Mouse (Mus musculus): ENCODE data around the gene Pole4. TPM values are rescaled to one million over a fixed set of nuclear protein-coding genes. Genes with fewer than 3 reads are reported as not detected.

The Pole4 gene
- 23.6 and 27.1 TPM in 2 replicates for polyA plus RNA-seq (2012; rRNA removed)

GRCm38 (mm10) chr6:82705221-82705620 is at the start of gene Pole4:
TSS of gene Pole4 (minus strand) at chr6:82705365.
- no peaks in the 10 kb centered on the region for H3K27me3 ChIP-seq (ENCODE audit: control insufficient read depth, insufficient read depth, low read length)
- DNase-seq (ENCODE audit: low read depth in 1 of 2, low spot score in 2 of 2): no peak
- TF ChIP-seq POLR2A (IDR thresholded peaks at IDR 0.05; ENCODE audit: low read depth, low read length): no peak
- no peak for TF ChIP-seq CTCF (IDR thresholded peaks at IDR 0.05; ENCODE audit: extremely low read depth, insufficient read depth, insufficient read length, insufficient replicate concordance)
- 82% methylated on average over 5 of the region's 5 CpGs for WGBS
- H3K4me3 ChIP-seq (ENCODE audit: extremely low read depth, insufficient read depth, insufficient read length): no peak within 1 kb of the TSS
- H3K4me1 ChIP-seq (ENCODE audit: control insufficient read depth, insufficient read depth, insufficient read length): no peaks in the 10 kb centered on the region
- H3K36me3 ChIP-seq (ENCODE audit: control insufficient read depth, insufficient read depth, low read length): no peaks in the 10 kb centered on the region
- H3K27ac ChIP-seq (ENCODE audit: insufficient read depth, low read length): no peak within 1 kb of the TSS

DNA sequence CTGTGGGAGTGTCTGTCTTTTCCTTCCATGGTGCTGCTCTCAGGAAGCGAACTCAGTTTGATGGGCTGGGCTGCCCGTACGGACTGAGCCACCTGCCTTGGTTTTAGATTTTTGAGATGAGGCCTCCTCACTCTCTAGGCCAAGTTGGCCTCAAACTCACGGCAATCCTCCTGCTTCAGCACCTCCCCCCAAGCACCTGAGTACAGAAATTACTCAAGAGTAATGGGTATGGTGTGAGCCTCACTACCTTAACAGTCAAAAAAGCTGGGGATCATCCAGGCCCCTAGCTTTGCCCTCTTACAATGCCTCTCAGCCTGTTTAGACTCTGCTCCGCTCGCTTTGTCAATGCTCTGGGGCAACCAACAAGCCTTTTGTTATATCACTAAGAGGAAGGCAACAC is 49.6 kb upstream of the Pole4 start:
- 95% methylated on average over 6 of the region's 6 CpGs for WGBS
- TF ChIP-seq POLR2A (IDR thresholded peaks at IDR 0.05; ENCODE audit: low read depth, low read length) (no peak), CTCF (IDR thresholded peaks at IDR 0.05; ENCODE audit: extremely low read depth, insufficient read depth, insufficient read length, insufficient replicate concordance) (no peak)
- Histone ChIP-seq H3K4me1 (ENCODE audit: control insufficient read depth, insufficient read depth, insufficient read length) (no peaks in the 10 kb centered on the region), H3K27ac (ENCODE audit: insufficient read depth, low read length) (no peak overlapping the region), H3K4me3 (ENCODE audit: extremely low read depth, insufficient read depth, insufficient read length) (no peak overlapping the region), H3K36me3 (ENCODE audit: control insufficient read depth, insufficient read depth, low read length) (no peaks in the 10 kb centered on the region), H3K27me3 (ENCODE audit: control insufficient read depth, insufficient read depth, low read length) (no peaks in the 10 kb centered on the region)
- no peak for DNase-seq (ENCODE audit: low read depth in 1 of 2, low spot score in 2 of 2)

- no peaks in the 10 kb centered on the region for H3K36me3 ChIP-seq (ENCODE audit: control insufficient read depth, insufficient read depth, low read length)
- 74% methylated on average over 14 of the region's 14 CpGs for WGBS
- no peak for TF ChIP-seq POLR2A (IDR thresholded peaks at IDR 0.05; ENCODE audit: low read depth, low read length)
- no peak for TF ChIP-seq CTCF (IDR thresholded peaks at IDR 0.05; ENCODE audit: extremely low read depth, insufficient read depth, insufficient read length, insufficient replicate concordance)
- H3K4me1 ChIP-seq (ENCODE audit: control insufficient read depth, insufficient read depth, insufficient read length): no peaks in the 10 kb centered on the region
- no peak overlapping the region for H3K27ac ChIP-seq (ENCODE audit: insufficient read depth, low read length)
- no peak for DNase-seq (ENCODE audit: low read depth in 1 of 2, low spot score in 2 of 2)
- no peaks in the 10 kb centered on the region for H3K27me3 ChIP-seq (ENCODE audit: control insufficient read depth, insufficient read depth, low read length)
- H3K4me3 ChIP-seq (ENCODE audit: extremely low read depth, insufficient read depth, insufficient read length): no peak overlapping the region
These were observed 48.6 kb upstream of the Pole4 start for GRCm38 (mm10) chr6:82753638-82754361.

- TF ChIP-seq POLR2A (IDR thresholded peaks at IDR 0.05; ENCODE audit: low read depth, low read length): no peak
- no peak for TF ChIP-seq CTCF (IDR thresholded peaks at IDR 0.05; ENCODE audit: extremely low read depth, insufficient read depth, insufficient read length, insufficient replicate concordance)
- no peak overlapping the region for H3K27ac ChIP-seq (ENCODE audit: insufficient read depth, low read length)
- DNase-seq (ENCODE audit: low read depth in 1 of 2, low spot score in 2 of 2): no peak
- H3K36me3 ChIP-seq (ENCODE audit: control insufficient read depth, insufficient read depth, low read length): no peaks in the 10 kb centered on the region; the same call in 1 of the 2 replicates
- no peaks in the 10 kb centered on the region for H3K4me1 ChIP-seq (ENCODE audit: control insufficient read depth, insufficient read depth, insufficient read length)
- WGBS: 63% methylated on average over 11 of the region's 11 CpGs
- no peak overlapping the region for H3K4me3 ChIP-seq (ENCODE audit: extremely low read depth, insufficient read depth, insufficient read length)
- H3K27me3 ChIP-seq (ENCODE audit: control insufficient read depth, insufficient read depth, low read length): no peaks in the 10 kb centered on the region
These were observed 47.9 kb upstream of the Pole4 start for GRCm38 (mm10) chr6:82753061-82753460.

GRCm38 (mm10) chr6:82751791-82752190 is 46.6 kb upstream of the Pole4 start:
- Histone ChIP-seq H3K27me3 (ENCODE audit: control insufficient read depth, insufficient read depth, low read length) (no peaks in the 10 kb centered on the region), H3K36me3 (ENCODE audit: control insufficient read depth, insufficient read depth, low read length) (no peaks in the 10 kb centered on the region; the same call in 1 of the 2 replicates), H3K4me3 (ENCODE audit: extremely low read depth, insufficient read depth, insufficient read length) (no peak overlapping the region), H3K4me1 (ENCODE audit: control insufficient read depth, insufficient read depth, insufficient read length) (no peaks in the 10 kb centered on the region), H3K27ac (ENCODE audit: insufficient read depth, low read length) (no peak overlapping the region)
- DNase-seq (ENCODE audit: low read depth in 1 of 2, low spot score in 2 of 2): no peak
- 98% methylated on average over 7 of the region's 7 CpGs for WGBS
- TF ChIP-seq POLR2A (IDR thresholded peaks at IDR 0.05; ENCODE audit: low read depth, low read length) (no peak), CTCF (IDR thresholded peaks at IDR 0.05; ENCODE audit: extremely low read depth, insufficient read depth, insufficient read length, insufficient replicate concordance) (no peak)

- WGBS: 78% methylated on average over 11 of the region's 11 CpGs
- Histone ChIP-seq H3K27me3 (ENCODE audit: control insufficient read depth, insufficient read depth, low read length) (no peaks in the 10 kb centered on the region), H3K36me3 (ENCODE audit: control insufficient read depth, insufficient read depth, low read length) (no peaks in the 10 kb centered on the region; the same call in 1 of the 2 replicates), H3K27ac (ENCODE audit: insufficient read depth, low read length) (no peak overlapping the region), H3K4me3 (ENCODE audit: extremely low read depth, insufficient read depth, insufficient read length) (no peak overlapping the region), H3K4me1 (ENCODE audit: control insufficient read depth, insufficient read depth, insufficient read length) (no peaks in the 10 kb centered on the region)
- TF ChIP-seq POLR2A (IDR thresholded peaks at IDR 0.05; ENCODE audit: low read depth, low read length) (no peak), CTCF (IDR thresholded peaks at IDR 0.05; ENCODE audit: extremely low read depth, insufficient read depth, insufficient read length, insufficient replicate concordance) (no peak)
- DNase-seq (ENCODE audit: low read depth in 1 of 2, low spot score in 2 of 2): no peak
These were observed 45.9 kb upstream of the Pole4 start for GRCm38 (mm10) chr6:82751031-82751430.

- H3K4me3 ChIP-seq (ENCODE audit: extremely low read depth, insufficient read depth, insufficient read length): no peak overlapping the region
- H3K27ac ChIP-seq (ENCODE audit: insufficient read depth, low read length): no peak overlapping the region
- H3K36me3 ChIP-seq (ENCODE audit: control insufficient read depth, insufficient read depth, low read length): no peaks in the 10 kb centered on the region; the same call in 1 of the 2 replicates
- no peaks in the 10 kb centered on the region for H3K4me1 ChIP-seq (ENCODE audit: control insufficient read depth, insufficient read depth, insufficient read length)
- DNase-seq (ENCODE audit: low read depth in 1 of 2, low spot score in 2 of 2): no peak
- TF ChIP-seq POLR2A (IDR thresholded peaks at IDR 0.05; ENCODE audit: low read depth, low read length): no peak
- no peak for TF ChIP-seq CTCF (IDR thresholded peaks at IDR 0.05; ENCODE audit: extremely low read depth, insufficient read depth, insufficient read length, insufficient replicate concordance)
- WGBS: 66% methylated on average over 2 of the region's 2 CpGs
- no peaks in the 10 kb centered on the region for H3K27me3 ChIP-seq (ENCODE audit: control insufficient read depth, insufficient read depth, low read length)
These were observed 44.9 kb upstream of the Pole4 start for GRCm38 (mm10) chr6:82750063-82750462.
